Mouse (Mus musculus) forebrain, embryonic 13.5 days (tissue): ENCODE results near the gene Clca4a. TPM values are rescaled to one million over a fixed set of nuclear protein-coding genes. Genes with fewer than 3 reads are reported as not detected.
"Not testable (repeated sequence)": the region's sequence is repeated elsewhere in the genome, so short reads cannot be mapped to it uniquely, and the experiment has no call there.

Source experiments
- ATAC-seq: fragments of 200-750 bp; cut with Nextera tagmentation; 2 replicates; pipeline ENCODE4 v1.8.0; 2017
- H3K27ac ChIP-seq: fragments of 300-500 bp; sonication (generic); 2 replicates; pipeline ENCODE4 v1.5.1; 2015; ENCODE audit warnings: inconsistent platforms, mild to moderate bottlenecking, moderate library complexity
- H3K27me3 ChIP-seq: fragments of 300-500 bp; sonication (generic); 2 replicates; pipeline ENCODE4 v1.6.1; 2015; ENCODE audit warnings: mild to moderate bottlenecking, inconsistent platforms
- H3K36me3 ChIP-seq: fragments of 300-500 bp; sonication (generic); 2 replicates; pipeline ENCODE4 v1.6.1; 2015; ENCODE audit warnings: mild to moderate bottlenecking, inconsistent platforms; ENCODE audit not compliant: poor library complexity, severe bottlenecking
- H3K4me1 ChIP-seq: fragments of 300-500 bp; sonication (generic); 2 replicates; pipeline ENCODE4 v1.6.1; 2015; ENCODE audit warnings: inconsistent platforms
- H3K4me2 ChIP-seq: fragments of 300-500 bp; sonication (generic); 2 replicates; pipeline ENCODE4 v1.6.1; 2015; ENCODE audit warnings: inconsistent platforms, mild to moderate bottlenecking, moderate library complexity
- H3K4me3 ChIP-seq: fragments of 300-500 bp; sonication (generic); 2 replicates; pipeline ENCODE4 v1.5.1; 2015; ENCODE audit warnings: mild to moderate bottlenecking, inconsistent platforms
- H3K9ac ChIP-seq: fragments of 300-500 bp; sonication (generic); 2 replicates; pipeline ENCODE4 v1.6.1; 2015; ENCODE audit warnings: mild to moderate bottlenecking, inconsistent platforms
- H3K9me3 ChIP-seq: fragments of 300-500 bp; sonication (generic); replicated peaks from 2 replicates; pipeline ENCODE4 v1.6.1; 2016; ENCODE audit warnings: inconsistent platforms
- whole genome bisulfite sequencing: fragments of 180-500 bp; shearing (Covaris S2); methylation state at CpG from one replicate; pipeline ENCODE4 v1.1.7; 2015; 5-methylcytosine and 5-hydroxymethylcytosine counted together
- polyA plus RNA-seq: library from polyadenylated mRNA; unstranded; fragments of >200 nt; fragmentation: Nextera tagmentation; extraction: Ambion mirVana; gene quantifications from 2 replicates; pipeline ENCODE4 v1.2.1, GENCODE M21; 2015

Clca4a gene
- polyA plus RNA-seq, 1 experiment from 2014 or later: not detected

- ATAC-seq: no peak
- no peaks in the 10 kb centered on the region for H3K27me3 ChIP-seq
- H3K9ac ChIP-seq: no peak overlapping the region
- no peak overlapping the region for H3K27ac ChIP-seq
- H3K4me3 ChIP-seq: no peak overlapping the region
- no peaks in the 10 kb centered on the region for H3K9me3 ChIP-seq
- no peaks in the 10 kb centered on the region for H3K4me1 ChIP-seq
- H3K36me3 ChIP-seq: no peaks in the 10 kb centered on the region
- 59% methylated on average over 4 of the region's 4 CpGs for WGBS
- no peak overlapping the region for H3K4me2 ChIP-seq
These were observed 24.0 kb downstream of the Clca4a start for GRCm38 (mm10) chr3:144950829-144951228.

- H3K9me3 ChIP-seq, H3K9ac ChIP-seq, H3K4me3 ChIP-seq, H3K27ac ChIP-seq, H3K4me2 ChIP-seq, H3K27me3 ChIP-seq, H3K4me1 ChIP-seq, ATAC-seq, H3K36me3 ChIP-seq: not testable (repeated sequence)
- 19% methylated on average over 5 of the region's 5 CpGs for WGBS
These were observed 27.5 kb downstream of the Clca4a start for GRCm38 (mm10) chr3:144947376-144947775.

GRCm38 (mm10) chr3:144933625-144934024 is 41.2 kb downstream of the Clca4a start:
- H3K4me2 ChIP-seq, ATAC-seq, H3K27ac ChIP-seq, H3K36me3 ChIP-seq, H3K4me1 ChIP-seq, H3K9me3 ChIP-seq, H3K4me3 ChIP-seq, H3K27me3 ChIP-seq, H3K9ac ChIP-seq: not testable (repeated sequence)

- 98% methylated on average over 1 of the region's 1 CpGs for WGBS
- Histone ChIP-seq H3K9me3 (no peaks in the 10 kb centered on the region), H3K27me3 (no peaks in the 10 kb centered on the region), H3K9ac (no peak overlapping the region), H3K27ac (no peak overlapping the region), H3K36me3 (no peaks in the 10 kb centered on the region), H3K4me1 (no peaks in the 10 kb centered on the region), H3K4me2 (no peak overlapping the region), H3K4me3 (no peak overlapping the region)
- ATAC-seq: no peak
These were observed 41.8 kb downstream of the Clca4a start for GRCm38 (mm10) chr3:144933011-144933491.

- Histone ChIP-seq H3K36me3 (no peaks in the 10 kb centered on the region), H3K27ac (no peak within 1 kb of the TSS), H3K4me3 (no peak within 1 kb of the TSS)
These were observed 42.5 kb downstream of the Clca4a start, which contains the start of gene Clca4b for GRCm38 (mm10) chr3:144932335-144932734. Gene Clca4b (minus strand): TSS chr3:144932529.

GRCm38 (mm10) chr3:144914014-144914413 is 60.8 kb downstream of the Clca4a start:
- H3K9me3 ChIP-seq: no peaks in the 10 kb centered on the region
- ATAC-seq: no peak
- no peaks in the 10 kb centered on the region for H3K36me3 ChIP-seq
- H3K4me2 ChIP-seq: no peak overlapping the region
- H3K4me1 ChIP-seq: no peaks in the 10 kb centered on the region
- H3K27ac ChIP-seq: no peak overlapping the region
- no peak overlapping the region for H3K4me3 ChIP-seq
- no peak overlapping the region for H3K9ac ChIP-seq
- H3K27me3 ChIP-seq: no peaks in the 10 kb centered on the region
- WGBS: 85% methylated on average over 2 of the region's 2 CpGs

More at GRCm38 (mm10) chr3:144932335-144932734, 42.5 kb downstream of the Clca4a start, which contains the start of gene Clca4b:
- no peaks in the 10 kb centered on the region for H3K9me3 ChIP-seq
- no peaks in the 10 kb centered on the region for H3K27me3 ChIP-seq
- H3K4me2 ChIP-seq: no peak within 1 kb of the TSS
- ATAC-seq: no peak
- H3K9ac ChIP-seq: no peak within 1 kb of the TSS
- no peaks in the 10 kb centered on the region for H3K4me1 ChIP-seq

Other genes starting within 250 kb of the Clca4a start
- gene Clca3a1, start 214.1 kb downstream of the Clca4a start, polyA plus RNA-seq: 0.12 and 0.24 TPM in 2 replicates
- 0.08 TPM in 1 of 2 replicates, not detected in the other for gene Clca3a2, start 155.6 kb downstream of the Clca4a start, polyA plus RNA-seq
- gene Clca3b, start 125.7 kb downstream of the Clca4a start, polyA plus RNA-seq: not detected in 2 replicates
- gene Clca4b, start 42.5 kb downstream of the Clca4a start, polyA plus RNA-seq: not detected in 2 replicates
- gene Clca1, start 57.7 kb upstream of the Clca4a start, polyA plus RNA-seq: not detected in 2 replicates
- gene Clca2, start 124.4 kb upstream of the Clca4a start, polyA plus RNA-seq: 0.09 TPM in 1 of 2 replicates, not detected in the other
- 21.9 and 25.4 TPM in 2 replicates for gene Odf2l, start 143.5 kb upstream of the Clca4a start, polyA plus RNA-seq